Mouse (Mus musculus) CD4-positive, CD25-positive, alpha-beta regulatory T cell, adult 9 weeks (primary cell): ENCODE results near the gene 4930579F01Rik. TPM values are rescaled to one million over a fixed set of nuclear protein-coding genes. Genes with fewer than 3 reads are reported as not detected.

Experiments used
- polyA plus RNA-seq: library from polyadenylated mRNA; unstranded; fragments of 100-300 nt; shearing (Covaris generic); gene quantifications from one replicate; pipeline ENCODE4 v1.2.1, GENCODE M21; 2017

4930579F01Rik gene
- polyA plus RNA-seq: not detected

DNA sequence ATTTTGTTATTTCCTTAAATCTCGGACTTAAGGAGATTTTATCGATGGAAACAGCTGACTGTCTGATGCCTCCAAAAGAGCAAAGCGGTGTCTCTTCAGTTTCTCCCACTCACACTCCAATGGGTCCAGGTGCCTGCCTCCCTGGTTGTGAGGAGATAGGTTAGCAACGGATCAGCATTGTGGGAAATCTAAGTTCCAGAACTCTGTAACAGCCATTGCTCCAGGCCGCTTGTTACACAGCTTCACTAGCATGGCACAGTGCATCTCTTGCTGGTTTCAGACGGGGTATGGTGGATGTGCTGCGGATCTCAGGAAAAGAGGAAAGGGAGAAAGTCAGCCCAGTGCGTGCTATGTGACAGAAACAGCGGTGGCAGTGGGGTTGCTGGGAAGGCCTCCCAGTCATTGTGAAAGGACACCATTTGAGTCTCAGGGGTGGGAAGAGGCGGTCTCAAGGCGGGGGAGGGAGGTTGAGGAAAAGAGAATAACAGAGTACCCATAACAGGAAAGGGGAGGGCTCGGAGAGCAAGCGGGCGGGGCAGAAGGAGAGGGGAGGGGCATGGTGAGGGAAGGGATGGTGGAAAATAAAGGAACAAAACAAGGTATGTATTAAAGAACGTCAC lies at the start of gene 4930579F01Rik:
Gene 4930579F01Rik, minus strand, starts transcription at position 143 of the 620 bp plus-strand sequence.

DNA sequence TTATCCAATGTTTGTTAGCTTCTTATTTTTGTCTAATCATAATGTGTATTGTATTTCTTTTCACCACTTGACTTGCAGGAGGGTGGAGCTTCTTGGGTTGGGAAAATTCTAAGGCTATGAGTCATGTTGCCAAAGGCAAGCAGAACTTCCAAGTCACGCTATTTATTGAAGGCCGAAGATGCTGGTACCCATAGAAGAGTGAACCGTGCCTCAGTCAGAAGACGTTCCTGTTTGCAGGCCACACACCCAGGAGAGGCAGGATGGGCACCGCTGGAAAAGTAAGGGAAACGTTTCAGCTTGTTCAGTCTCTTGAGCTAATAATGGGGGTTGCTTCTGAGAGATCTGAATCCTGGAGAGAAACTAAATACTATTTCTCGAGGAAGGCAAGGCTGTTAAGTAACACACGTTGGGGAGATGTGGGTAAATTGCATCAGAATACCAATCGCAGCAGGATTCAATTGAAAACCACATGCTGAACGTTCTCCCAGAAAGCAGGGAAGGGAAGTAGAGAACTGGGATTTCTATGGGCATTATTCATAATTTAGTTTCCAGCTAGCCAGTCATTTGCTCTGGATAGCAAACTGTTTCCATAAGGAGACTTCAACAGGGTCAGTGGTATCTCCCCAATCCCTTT lies 24.1 kb upstream of the 4930579F01Rik start, which contains the start of gene Adh7:
Gene Adh7, plus strand, starts transcription at position 130 of the 634 bp plus-strand sequence.

DNA sequence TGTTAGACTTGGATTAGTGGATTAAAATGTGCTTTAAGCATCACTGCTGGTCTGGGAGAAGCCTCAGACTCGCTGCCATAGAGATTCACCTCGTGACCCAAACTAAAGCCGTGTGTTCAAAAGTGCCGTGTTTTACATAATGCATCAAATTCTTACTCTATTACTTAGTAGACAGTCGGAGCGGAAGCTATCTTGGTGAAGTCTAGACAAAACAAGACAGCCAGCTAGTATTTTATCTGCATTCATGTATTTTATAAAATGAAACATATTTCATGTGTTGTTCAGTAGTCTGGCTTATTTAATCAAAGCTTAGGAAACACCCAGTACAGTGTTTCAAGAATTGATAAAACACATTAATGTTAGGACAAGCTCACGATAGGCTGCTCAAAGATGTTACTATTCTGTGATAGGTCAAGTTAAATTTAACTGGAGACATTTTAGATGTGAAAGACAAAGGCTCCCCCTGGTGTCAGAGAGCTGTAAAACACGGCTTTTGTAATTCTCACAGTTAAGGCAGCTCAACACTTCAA lies 48.9 kb downstream of the 4930579F01Rik start, which contains the start of gene Mttp:
Gene Mttp, minus strand, starts transcription at position 327 of the 530 bp plus-strand sequence.

DNA sequence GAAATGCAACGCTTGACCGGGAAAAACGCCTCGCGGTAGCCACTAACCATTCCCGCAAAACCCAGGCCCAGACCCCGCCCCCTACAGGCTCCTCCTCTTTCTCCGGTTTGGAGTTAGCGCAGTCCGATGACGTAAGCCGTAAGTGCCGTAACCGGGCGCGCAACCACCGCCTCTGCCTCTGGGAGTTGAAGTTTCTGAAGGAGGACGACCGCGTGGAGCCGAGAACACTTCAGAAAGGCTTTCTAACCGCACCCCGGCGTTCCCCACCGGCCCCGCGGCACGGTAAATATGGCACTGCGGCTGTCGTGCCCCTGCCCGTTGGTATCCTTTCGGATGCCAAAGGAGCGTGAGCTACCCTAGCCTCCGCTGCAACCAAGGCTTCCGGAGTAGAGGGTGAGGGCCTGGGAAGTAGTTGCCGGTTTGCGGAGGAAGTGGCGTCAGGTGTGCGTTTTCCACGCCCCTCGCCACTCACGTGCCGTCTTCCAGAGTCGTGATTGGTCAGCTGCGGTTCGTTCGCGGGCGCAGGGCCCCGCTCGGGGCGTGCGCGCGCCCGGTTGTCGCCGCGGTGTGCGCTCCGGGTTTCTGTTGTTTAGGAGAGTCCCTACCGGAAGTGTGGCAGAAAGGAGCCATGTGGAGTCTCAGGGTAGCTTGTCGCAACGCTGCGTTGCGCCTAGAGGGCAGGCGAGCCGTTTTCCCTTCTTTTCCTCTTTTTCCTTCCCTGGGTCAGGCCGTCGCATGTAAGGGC lies 50.1 kb downstream of the 4930579F01Rik start, which contains the start of gene Trmt10a:
Gene Trmt10a, plus strand, starts transcription at position 134 of the 745 bp plus-strand sequence.

Other genes starting within 250 kb of the 4930579F01Rik start
- gene Dapp1, start 212.3 kb downstream of the 4930579F01Rik start, polyA plus RNA-seq: 119 TPM
- not detected for gene 1110002E22Rik, start 128.8 kb downstream of the 4930579F01Rik start, polyA plus RNA-seq
- gene Gm5105, start 126.4 kb downstream of the 4930579F01Rik start, polyA plus RNA-seq: not detected
- gene Trmt10a, start 50.4 kb downstream of the 4930579F01Rik start, polyA plus RNA-seq: 13.3 TPM
- gene Mttp, start 48.9 kb downstream of the 4930579F01Rik start, polyA plus RNA-seq: 6.7 TPM
- gene Adh7, start 23.9 kb upstream of the 4930579F01Rik start, polyA plus RNA-seq: not detected
- gene Adh1, start 67.2 kb upstream of the 4930579F01Rik start, polyA plus RNA-seq: 9.0 TPM
- not detected for gene Adh6a, start 119.5 kb upstream of the 4930579F01Rik start, polyA plus RNA-seq
- gene Adh6b, start 147.9 kb upstream of the 4930579F01Rik start, polyA plus RNA-seq: not detected
- gene Adh4, start 221.6 kb upstream of the 4930579F01Rik start, polyA plus RNA-seq: not detected
- 177 TPM for gene Adh5, start 249.3 kb upstream of the 4930579F01Rik start, polyA plus RNA-seq